Mouse (Mus musculus): ENCODE measurements around the gene Arhgap22.
A peak's percentile ranks its signal among the peaks of the same experiment; 100 is the strongest.

Arhgap22 gene

GRCm38 (mm10) chr14:33334402-33334801, 120.6 kb downstream of the Arhgap22 start:
- no peak for DNase-seq

- DNase-seq: no peak
These were observed 121.9 kb downstream of the Arhgap22 start for GRCm38 (mm10) chr14:33335733-33336132.

GRCm38 (mm10) chr14:33338684-33339083, 124.9 kb downstream of the Arhgap22 start:
- no peak for DNase-seq

- no peak for DNase-seq
These were observed 129.4 kb downstream of the Arhgap22 start for GRCm38 (mm10) chr14:33343131-33343725.

GRCm38 (mm10) chr14:33346546-33346945, 132.7 kb downstream of the Arhgap22 start:
- DNase-seq: no peak

GRCm38 (mm10) chr14:33347738-33348137, 133.9 kb downstream of the Arhgap22 start:
- no peak for DNase-seq

- no peak for DNase-seq
These were observed 134.3 kb downstream of the Arhgap22 start for GRCm38 (mm10) chr14:33348146-33348545.

- no peak for DNase-seq
These were observed 137.2 kb downstream of the Arhgap22 start for GRCm38 (mm10) chr14:33351019-33351418.

GRCm38 (mm10) chr14:33351984-33352722, 138.3 kb downstream of the Arhgap22 start:
- no peak for DNase-seq

- no peak for DNase-seq
These were observed 139.1 kb downstream of the Arhgap22 start for GRCm38 (mm10) chr14:33352890-33353289.

- DNase-seq: no peak
These were observed 141.4 kb downstream of the Arhgap22 start for GRCm38 (mm10) chr14:33355276-33355675.

GRCm38 (mm10) chr14:33357600-33358368, 144.0 kb downstream of the Arhgap22 start:
- DNase-seq: no peak

GRCm38 (mm10) chr14:33358891-33359290, 145.1 kb downstream of the Arhgap22 start:
- DNase-seq: no peak

- DNase-seq: no peak
These were observed 147.7 kb downstream of the Arhgap22 start for GRCm38 (mm10) chr14:33361546-33361945.

GRCm38 (mm10) chr14:33362122-33362521, 148.3 kb downstream of the Arhgap22 start:
- peak; percentile 28 for DNase-seq

GRCm38 (mm10) chr14:33362807-33363206, 149.0 kb downstream of the Arhgap22 start:
- peak; percentile 26 for DNase-seq

GRCm38 (mm10) chr14:33363611-33364010, 149.8 kb downstream of the Arhgap22 start:
- no peak for DNase-seq

- no peak for DNase-seq
These were observed 150.2 kb downstream of the Arhgap22 start for GRCm38 (mm10) chr14:33364061-33364460.

- no peak for DNase-seq
These were observed 153.3 kb downstream of the Arhgap22 start for GRCm38 (mm10) chr14:33366891-33367777.

- no peak for DNase-seq
These were observed 155.5 kb downstream of the Arhgap22 start for GRCm38 (mm10) chr14:33369375-33369774.

GRCm38 (mm10) chr14:33370056-33370455, 156.2 kb downstream of the Arhgap22 start:
- DNase-seq: no peak

- DNase-seq: peak; percentile 61
These were observed 157.4 kb downstream of the Arhgap22 start for GRCm38 (mm10) chr14:33371248-33371647.

GRCm38 (mm10) chr14:33373271-33373670, 159.4 kb downstream of the Arhgap22 start:
- no peak for DNase-seq
